Mouse (Mus musculus): ENCODE results near the gene BC147527. TPM values are rescaled to one million over a fixed set of nuclear protein-coding genes. Genes with fewer than 3 reads are reported as not detected.
"Not testable (repeated sequence)": the region's sequence is repeated elsewhere in the genome, so short reads cannot be mapped to it uniquely, and the experiment has no call there.

Gene BC147527
- polyA plus RNA-seq (2014; fragmentation: Nextera tagmentation; extraction: Ambion mirVana) = 0.27 TPM in 1 of 2 replicates, not detected in the other

DNA sequence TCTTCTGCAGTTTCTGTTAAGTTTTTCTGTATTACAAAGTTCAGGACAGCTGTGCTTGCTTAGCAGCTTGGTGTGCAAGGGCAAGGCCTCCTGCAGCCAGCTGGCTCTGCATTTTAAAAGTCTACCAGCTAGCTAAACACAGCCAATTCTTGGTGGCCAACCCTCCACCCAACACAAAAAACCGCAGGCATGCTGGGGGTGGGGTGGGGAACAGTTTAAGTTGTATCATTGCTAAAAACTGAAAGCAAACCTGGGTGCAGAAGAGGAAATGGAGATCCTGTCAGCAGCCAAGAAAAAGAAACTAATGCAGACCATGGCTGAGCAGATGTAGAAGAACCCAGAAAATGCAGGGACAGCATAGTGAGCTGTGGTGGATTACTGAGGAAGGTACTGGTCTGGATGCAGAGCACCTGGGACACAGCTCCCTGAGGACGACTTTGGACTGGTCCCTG lies at the start of gene BC147527:
TSS of gene BC147527 (plus strand) at position 402 of the 452 bp plus-strand sequence.
- no peak within 1 kb of the TSS for H3K9ac ChIP-seq (replicated peaks; ENCODE audit: low read depth, low read length)
- H3K4me3 ChIP-seq (ENCODE audit: low read depth, low read length) = no peak within 1 kb of the TSS
- H3K9me3 ChIP-seq (ENCODE audit: control insufficient read depth, low read length) = no peaks in the 10 kb centered on the region
- no peaks in the 10 kb centered on the region for H3K27me3 ChIP-seq (ENCODE audit: control insufficient read depth, insufficient read depth, low read length)
- WGBS = 38% methylated on average over 2 of the region's 2 CpGs
- no peaks in the 10 kb centered on the region for H3K4me1 ChIP-seq (ENCODE audit: control insufficient read depth, insufficient read depth, low read length)
- no peaks in the 10 kb centered on the region for H3K36me3 ChIP-seq (ENCODE audit: control insufficient read depth, insufficient read depth, low read length)
- no peak for ATAC-seq (ENCODE audit: low read depth)
- no peak within 1 kb of the TSS for H3K27ac ChIP-seq (ENCODE audit: low read depth, low read length)
- no peak within 1 kb of the TSS for H3K4me2 ChIP-seq (ENCODE audit: low read depth, low read length)

DNA sequence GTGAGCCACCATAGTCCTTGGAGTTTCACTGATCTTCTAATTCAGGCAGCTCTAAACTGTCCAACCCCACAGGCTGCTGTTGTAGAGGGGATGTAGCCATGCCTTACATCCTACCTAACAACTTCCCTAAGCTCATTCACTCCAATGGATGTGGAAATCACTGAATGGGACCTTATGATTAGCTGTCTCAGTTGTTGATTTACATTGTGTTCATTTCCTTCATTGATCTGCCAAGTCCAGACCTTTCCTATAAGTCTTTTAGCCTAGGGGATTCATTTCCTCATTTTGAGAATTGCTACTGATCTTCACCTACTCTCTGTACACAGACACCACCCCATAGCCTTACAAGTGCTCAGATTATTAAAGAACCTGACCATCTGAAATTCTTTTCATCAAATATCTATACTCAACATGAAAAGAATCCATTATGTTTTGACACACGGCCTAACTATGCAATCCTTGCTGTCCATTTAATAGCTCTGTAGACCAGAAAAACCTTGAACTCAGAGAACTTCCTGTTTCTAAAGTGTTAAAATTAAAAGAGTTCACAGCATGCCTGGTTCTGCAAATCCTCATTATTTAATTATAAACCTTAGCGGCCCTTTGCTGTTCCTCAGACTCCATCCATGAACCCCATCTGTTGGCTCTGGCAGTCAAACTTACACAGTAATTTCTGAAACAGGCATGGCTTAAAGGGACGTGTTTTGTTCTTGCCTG lies 48.8 kb upstream of the BC147527 start:
- 92% methylated on average over 2 of the region's 3 CpGs for WGBS
- not testable (repeated sequence) for H3K9me3 ChIP-seq (ENCODE audit: control insufficient read depth, low read length); H3K9ac ChIP-seq (replicated peaks; ENCODE audit: low read depth, low read length); H3K27me3 ChIP-seq (ENCODE audit: control insufficient read depth, insufficient read depth, low read length); H3K4me2 ChIP-seq (ENCODE audit: low read depth, low read length); H3K36me3 ChIP-seq (ENCODE audit: control insufficient read depth, insufficient read depth, low read length); H3K4me1 ChIP-seq (ENCODE audit: control insufficient read depth, insufficient read depth, low read length); H3K4me3 ChIP-seq (ENCODE audit: low read depth, low read length); H3K27ac ChIP-seq (ENCODE audit: low read depth, low read length); ATAC-seq (ENCODE audit: low read depth)

DNA sequence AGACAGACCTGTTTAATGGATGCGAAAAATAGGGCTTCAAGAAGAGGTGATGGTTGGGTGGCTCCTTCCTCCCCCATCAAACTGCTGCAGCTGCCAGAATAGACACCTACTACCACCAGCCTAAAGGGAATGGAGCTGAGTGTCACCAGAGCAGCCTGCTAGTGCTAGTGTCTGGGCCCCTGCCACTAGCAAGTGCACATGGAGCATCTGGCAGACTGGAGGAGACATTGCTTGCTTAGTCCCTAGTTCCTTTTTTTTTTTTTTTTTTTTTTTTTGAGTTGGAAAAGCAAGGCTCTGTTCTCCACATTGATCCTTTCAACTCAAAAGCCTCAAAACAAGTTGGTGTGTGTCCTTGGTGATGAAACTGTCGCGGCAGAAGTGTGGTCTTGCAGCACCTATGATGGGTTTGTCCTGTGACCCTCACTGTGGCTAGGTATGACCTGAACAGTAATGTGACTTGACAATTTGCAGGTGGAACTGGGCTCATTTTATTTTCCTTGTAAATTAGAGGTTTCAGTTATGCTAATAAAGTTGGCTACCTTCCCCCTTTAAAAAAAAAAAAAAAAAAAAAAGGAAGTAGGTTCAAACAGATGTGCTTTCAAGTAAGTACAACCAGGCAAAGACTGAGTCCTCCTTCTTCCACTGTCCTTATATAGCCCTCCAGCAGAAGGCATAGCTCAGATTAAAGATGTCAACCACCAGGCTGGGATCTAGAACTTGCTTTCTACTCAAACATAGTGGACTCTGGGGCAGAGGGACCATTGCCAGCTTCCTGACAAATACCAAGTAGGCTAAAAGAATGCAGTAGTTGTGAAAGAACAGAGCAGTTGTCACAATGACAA lies 41.2 kb upstream of the BC147527 start:
- not testable (repeated sequence) for ATAC-seq (ENCODE audit: low read depth); H3K9me3 ChIP-seq (ENCODE audit: control insufficient read depth, low read length); H3K9ac ChIP-seq (replicated peaks; ENCODE audit: low read depth, low read length); H3K36me3 ChIP-seq (ENCODE audit: control insufficient read depth, insufficient read depth, low read length); H3K27ac ChIP-seq (ENCODE audit: low read depth, low read length); H3K4me2 ChIP-seq (ENCODE audit: low read depth, low read length); H3K4me1 ChIP-seq (ENCODE audit: control insufficient read depth, insufficient read depth, low read length); H3K4me3 ChIP-seq (ENCODE audit: low read depth, low read length); H3K27me3 ChIP-seq (ENCODE audit: control insufficient read depth, insufficient read depth, low read length)
- 97% methylated on average over 3 of the region's 3 CpGs for WGBS

DNA sequence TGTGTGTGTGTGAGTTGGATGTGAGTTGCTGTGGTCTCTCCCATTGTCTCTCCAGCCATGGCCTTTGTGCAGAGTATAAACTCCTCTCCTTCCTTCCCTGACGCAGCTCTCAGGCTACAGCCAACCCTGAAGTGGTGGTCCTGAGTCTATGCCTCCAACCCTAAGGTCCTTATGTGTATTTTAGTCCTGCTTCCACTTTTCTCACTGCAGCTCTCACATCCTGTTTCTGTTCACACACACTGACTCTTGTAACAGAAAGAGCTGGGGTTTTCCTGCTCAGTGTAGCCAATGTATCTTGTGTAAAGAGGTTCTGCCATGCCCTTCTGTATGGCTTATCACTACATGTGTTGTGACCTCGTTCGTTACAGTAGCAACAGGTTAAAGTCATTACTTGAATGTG lies 40.5 kb upstream of the BC147527 start:
- not testable (repeated sequence) for H3K4me1 ChIP-seq (ENCODE audit: control insufficient read depth, insufficient read depth, low read length); H3K36me3 ChIP-seq (ENCODE audit: control insufficient read depth, insufficient read depth, low read length); H3K4me2 ChIP-seq (ENCODE audit: low read depth, low read length); H3K9ac ChIP-seq (replicated peaks; ENCODE audit: low read depth, low read length); ATAC-seq (ENCODE audit: low read depth); H3K4me3 ChIP-seq (ENCODE audit: low read depth, low read length); H3K9me3 ChIP-seq (ENCODE audit: control insufficient read depth, low read length); H3K27me3 ChIP-seq (ENCODE audit: control insufficient read depth, insufficient read depth, low read length); H3K27ac ChIP-seq (ENCODE audit: low read depth, low read length)
- WGBS = 68% methylated on average over 3 of the region's 3 CpGs

DNA sequence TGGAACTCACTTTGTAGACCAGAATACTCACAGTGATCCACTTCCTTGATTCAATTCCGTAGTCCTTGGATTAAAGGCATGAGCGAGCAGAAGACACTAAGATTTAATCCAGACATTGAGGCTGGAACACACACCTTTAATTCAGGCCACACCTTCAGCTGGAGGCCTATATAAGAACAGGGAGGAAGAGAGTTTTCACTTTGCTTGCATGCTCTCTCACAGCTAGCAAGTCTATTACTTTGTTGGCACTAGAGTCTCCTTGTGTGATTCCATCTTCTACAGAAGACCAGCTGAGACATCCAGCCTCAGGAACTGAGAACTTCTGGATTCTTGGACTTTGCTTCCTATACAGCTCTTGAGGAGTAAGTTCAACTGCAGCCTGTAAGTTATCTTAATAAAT lies 37.3 kb upstream of the BC147527 start, which contains the start of gene AF067061:
TSS of gene AF067061 (plus strand) at position 245 of the 400 bp plus-strand sequence.
- WGBS = 90% methylated on average over 2 of the region's 2 CpGs
- H3K4me1 ChIP-seq (ENCODE audit: control insufficient read depth, insufficient read depth, low read length); H3K27me3 ChIP-seq (ENCODE audit: control insufficient read depth, insufficient read depth, low read length); H3K36me3 ChIP-seq (ENCODE audit: control insufficient read depth, insufficient read depth, low read length); H3K27ac ChIP-seq (ENCODE audit: low read depth, low read length); H3K9me3 ChIP-seq (ENCODE audit: control insufficient read depth, low read length); H3K9ac ChIP-seq (replicated peaks; ENCODE audit: low read depth, low read length); H3K4me3 ChIP-seq (ENCODE audit: low read depth, low read length); H3K4me2 ChIP-seq (ENCODE audit: low read depth, low read length); ATAC-seq (ENCODE audit: low read depth): not testable (repeated sequence)

DNA sequence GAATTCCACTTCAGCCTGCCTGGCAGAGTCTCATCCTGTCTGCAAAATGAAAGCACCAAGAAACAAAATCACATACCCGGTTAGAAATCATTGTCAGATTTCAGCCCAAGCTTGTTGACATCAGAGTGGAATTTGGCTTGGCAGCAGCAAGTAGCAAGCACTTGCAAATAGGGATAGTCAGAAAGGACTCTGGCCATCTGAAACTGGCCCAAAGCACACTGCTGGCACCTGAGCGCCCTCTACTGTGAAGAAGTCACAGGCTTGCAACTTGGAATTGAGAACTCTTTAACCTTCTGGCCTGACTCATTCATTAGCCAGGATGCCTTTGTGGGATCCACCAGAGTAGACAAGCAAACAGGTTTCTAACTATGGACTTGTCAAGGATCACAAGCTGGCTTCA lies 22.4 kb upstream of the BC147527 start:
- 32% methylated on average over 2 of the region's 2 CpGs for WGBS
- not testable (repeated sequence) for H3K27ac ChIP-seq (ENCODE audit: low read depth, low read length)

DNA sequence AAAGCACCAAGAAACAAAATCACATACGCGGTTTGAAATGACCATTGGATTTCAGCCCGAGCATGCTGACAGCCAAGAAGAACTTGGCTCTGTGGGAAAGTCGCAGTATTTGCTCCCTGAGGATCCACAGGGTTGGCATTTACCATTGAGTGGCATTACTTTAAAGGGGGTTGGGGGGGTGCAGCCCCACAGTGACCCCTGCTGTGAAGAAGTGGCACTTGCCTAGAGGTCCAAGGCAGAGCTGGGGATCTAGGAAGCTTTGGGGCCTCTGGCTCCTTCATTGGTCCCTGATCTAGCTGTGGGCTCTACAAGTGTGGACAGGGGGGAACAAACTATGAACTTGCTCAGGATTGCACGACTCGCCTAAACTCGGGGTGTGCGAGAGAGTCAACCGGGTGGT lies 21.4 kb upstream of the BC147527 start:
- no peak for ATAC-seq (ENCODE audit: low read depth)
- WGBS = 95% methylated on average over 9 of the region's 9 CpGs
- H3K4me2 ChIP-seq (ENCODE audit: low read depth, low read length) = no peak overlapping the region

More for the DNA sequence above, 22.4 kb upstream of the BC147527 start:
- H3K9me3 ChIP-seq (ENCODE audit: control insufficient read depth, low read length); H3K4me1 ChIP-seq (ENCODE audit: control insufficient read depth, insufficient read depth, low read length); H3K36me3 ChIP-seq (ENCODE audit: control insufficient read depth, insufficient read depth, low read length); H3K4me3 ChIP-seq (ENCODE audit: low read depth, low read length); H3K4me2 ChIP-seq (ENCODE audit: low read depth, low read length); H3K9ac ChIP-seq (replicated peaks; ENCODE audit: low read depth, low read length); ATAC-seq (ENCODE audit: low read depth); H3K27me3 ChIP-seq (ENCODE audit: control insufficient read depth, insufficient read depth, low read length): not testable (repeated sequence)

DNA sequence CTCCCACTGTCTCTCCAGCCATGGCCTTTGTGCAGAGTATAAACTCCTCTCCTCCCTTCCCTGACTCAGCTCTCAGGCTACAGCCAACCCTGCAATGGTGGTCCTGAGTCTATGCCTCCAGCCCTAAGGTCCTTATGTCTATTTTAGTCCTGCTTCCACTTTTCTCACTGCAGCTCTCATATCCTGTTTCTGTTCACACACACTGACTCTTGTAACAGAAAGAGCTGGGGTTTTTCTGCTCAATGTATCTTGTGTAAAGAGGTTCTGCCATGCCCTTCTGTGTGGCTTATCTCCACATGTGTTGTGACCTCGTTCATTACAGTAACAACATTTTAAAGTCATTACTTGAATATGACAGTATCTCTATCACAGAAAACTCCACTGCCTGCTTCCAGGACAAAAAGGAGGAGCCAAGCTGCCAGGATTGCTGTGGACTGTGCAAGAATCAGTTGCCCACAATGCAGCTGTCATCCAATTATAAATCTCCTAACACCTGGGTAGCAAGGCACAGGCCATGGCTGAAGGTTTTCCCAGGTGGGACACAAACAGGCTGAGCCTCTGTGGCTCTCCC lies 783 bp upstream of the BC147527 start:
- no peaks in the 10 kb centered on the region for H3K27me3 ChIP-seq (ENCODE audit: control insufficient read depth, insufficient read depth, low read length)
- H3K9me3 ChIP-seq (ENCODE audit: control insufficient read depth, low read length) = no peaks in the 10 kb centered on the region
- H3K36me3 ChIP-seq (ENCODE audit: control insufficient read depth, insufficient read depth, low read length) = no peaks in the 10 kb centered on the region
- no peak overlapping the region for H3K27ac ChIP-seq (ENCODE audit: low read depth, low read length)
- no peak for ATAC-seq (ENCODE audit: low read depth)
- 65% methylated on average over 1 of the region's 1 CpGs for WGBS
- H3K4me2 ChIP-seq (ENCODE audit: low read depth, low read length) = no peak overlapping the region
- H3K4me3 ChIP-seq (ENCODE audit: low read depth, low read length) = no peak overlapping the region
- no peak overlapping the region for H3K9ac ChIP-seq (replicated peaks; ENCODE audit: low read depth, low read length)
- no peaks in the 10 kb centered on the region for H3K4me1 ChIP-seq (ENCODE audit: control insufficient read depth, insufficient read depth, low read length)

More for the DNA sequence above, 21.4 kb upstream of the BC147527 start:
- H3K4me1 ChIP-seq (ENCODE audit: control insufficient read depth, insufficient read depth, low read length) = no peaks in the 10 kb centered on the region
- no peaks in the 10 kb centered on the region for H3K36me3 ChIP-seq (ENCODE audit: control insufficient read depth, insufficient read depth, low read length)
- H3K9me3 ChIP-seq (ENCODE audit: control insufficient read depth, low read length) = no peaks in the 10 kb centered on the region
- H3K27ac ChIP-seq (ENCODE audit: low read depth, low read length) = no peak overlapping the region
- no peaks in the 10 kb centered on the region for H3K27me3 ChIP-seq (ENCODE audit: control insufficient read depth, insufficient read depth, low read length)
- no peak overlapping the region for H3K4me3 ChIP-seq (ENCODE audit: low read depth, low read length)
- H3K9ac ChIP-seq (replicated peaks; ENCODE audit: low read depth, low read length) = no peak overlapping the region

DNA sequence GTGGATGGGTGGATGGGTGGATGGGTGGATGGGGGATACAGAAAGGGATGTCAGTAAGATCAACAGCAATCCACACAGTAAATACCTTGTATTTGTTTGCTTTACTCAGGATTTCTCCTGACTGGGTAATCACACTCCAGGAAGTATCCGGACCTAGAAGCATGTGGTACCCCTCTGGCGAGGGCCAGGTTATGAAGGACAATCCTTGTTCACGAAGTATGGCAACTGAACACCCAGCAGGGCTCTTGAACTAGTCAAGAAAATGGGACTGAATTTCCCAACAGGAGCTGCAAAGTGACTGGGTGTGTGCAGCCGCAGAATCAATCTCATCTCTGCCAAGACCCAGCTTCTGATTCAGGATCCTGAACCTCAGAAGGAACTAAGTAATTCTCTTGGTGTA lies 661 bp downstream of the BC147527 start:
- no peak overlapping the region for H3K4me3 ChIP-seq (ENCODE audit: low read depth, low read length)

More for the DNA sequence above, 661 bp downstream of the BC147527 start:
- no peaks in the 10 kb centered on the region for H3K27me3 ChIP-seq (ENCODE audit: control insufficient read depth, insufficient read depth, low read length)
- H3K4me1 ChIP-seq (ENCODE audit: control insufficient read depth, insufficient read depth, low read length) = no peaks in the 10 kb centered on the region
- H3K27ac ChIP-seq (ENCODE audit: low read depth, low read length) = no peak overlapping the region
- no peak for ATAC-seq (ENCODE audit: low read depth)
- no peaks in the 10 kb centered on the region for H3K9me3 ChIP-seq (ENCODE audit: control insufficient read depth, low read length)
- H3K4me2 ChIP-seq (ENCODE audit: low read depth, low read length) = no peak overlapping the region
- H3K9ac ChIP-seq (replicated peaks; ENCODE audit: low read depth, low read length) = no peak overlapping the region
- 76% methylated on average over 4 of the region's 4 CpGs for WGBS
- H3K36me3 ChIP-seq (ENCODE audit: control insufficient read depth, insufficient read depth, low read length) = no peaks in the 10 kb centered on the region
